Mouse (Mus musculus): ENCODE measurements around the gene Ugt1a6a.

Ugt1a6a gene

GRCm38 (mm10) chr1:88229566-88229965 is 95.0 kb downstream of the Ugt1a6a start:
- no peak for DNase-seq (ENCODE audit: low spot score in 2 of 2)

GRCm38 (mm10) chr1:88229986-88230385 is 95.4 kb downstream of the Ugt1a6a start:
- DNase-seq (ENCODE audit: low spot score in 2 of 2) = no peak

GRCm38 (mm10) chr1:88230421-88230820 is 95.8 kb downstream of the Ugt1a6a start:
- no peak for DNase-seq (ENCODE audit: low spot score in 2 of 2)

GRCm38 (mm10) chr1:88230981-88231802 is 96.6 kb downstream of the Ugt1a6a start:
- no peak for DNase-seq (ENCODE audit: low spot score in 2 of 2)

GRCm38 (mm10) chr1:88231803-88232499 is 97.3 kb downstream of the Ugt1a6a start:
- no peak for DNase-seq (ENCODE audit: low spot score in 2 of 2)

- DNase-seq (ENCODE audit: low spot score in 2 of 2) = no peak
These were observed 98.2 kb downstream of the Ugt1a6a start for GRCm38 (mm10) chr1:88232664-88233380.

- no peak for DNase-seq (ENCODE audit: low spot score in 2 of 2)
These were observed 99.0 kb downstream of the Ugt1a6a start for GRCm38 (mm10) chr1:88233421-88234247.

- no peak for DNase-seq (ENCODE audit: low spot score in 2 of 2)
These were observed 99.6 kb downstream of the Ugt1a6a start for GRCm38 (mm10) chr1:88234248-88234610.

GRCm38 (mm10) chr1:88234646-88235045 is 100.0 kb downstream of the Ugt1a6a start:
- DNase-seq (ENCODE audit: low spot score in 2 of 2) = no peak

GRCm38 (mm10) chr1:88235046-88235893 is 100.7 kb downstream of the Ugt1a6a start:
- DNase-seq (ENCODE audit: low spot score in 2 of 2) = no peak

GRCm38 (mm10) chr1:88235894-88236415 is 101.3 kb downstream of the Ugt1a6a start:
- DNase-seq (ENCODE audit: low spot score in 2 of 2) = no peak

- no peak for DNase-seq (ENCODE audit: low spot score in 2 of 2)
These were observed 102.7 kb downstream of the Ugt1a6a start for GRCm38 (mm10) chr1:88237311-88237710.

GRCm38 (mm10) chr1:88238771-88239170 is 104.2 kb downstream of the Ugt1a6a start:
- DNase-seq (ENCODE audit: low spot score in 2 of 2) = no peak

GRCm38 (mm10) chr1:88240072-88240471 is 105.5 kb downstream of the Ugt1a6a start:
- no peak for DNase-seq (ENCODE audit: low spot score in 2 of 2)

- no peak for DNase-seq (ENCODE audit: low spot score in 2 of 2)
These were observed 106.0 kb downstream of the Ugt1a6a start for GRCm38 (mm10) chr1:88240579-88240978.

- no peak for DNase-seq (ENCODE audit: low spot score in 2 of 2)
These were observed 109.3 kb downstream of the Ugt1a6a start for GRCm38 (mm10) chr1:88243861-88244260.

- no peak for DNase-seq (ENCODE audit: low spot score in 2 of 2)
These were observed 111.3 kb downstream of the Ugt1a6a start for GRCm38 (mm10) chr1:88245881-88246280.

- DNase-seq (ENCODE audit: low spot score in 2 of 2) = no peak
These were observed 111.8 kb downstream of the Ugt1a6a start for GRCm38 (mm10) chr1:88246386-88246785.

GRCm38 (mm10) chr1:88247660-88248059 is 113.1 kb downstream of the Ugt1a6a start:
- DNase-seq (ENCODE audit: low spot score in 2 of 2) = no peak

GRCm38 (mm10) chr1:88248658-88249057 is 114.0 kb downstream of the Ugt1a6a start:
- DNase-seq (ENCODE audit: low spot score in 2 of 2) = no peak
